Mouse (Mus musculus): ENCODE results near the gene Lmtk2.

The Lmtk2 gene

GRCm38 (mm10) chr5:144106130-144106510 lies 5.9 kb downstream of the Lmtk2 start:
- DNase-seq (ENCODE audit: inconsistent age in 2 of 2, low spot score in 1 of 2): peak in 1 of 2 experiments; percentile 38

- DNase-seq (ENCODE audit: inconsistent age in 2 of 2, low spot score in 1 of 2): peak in 1 of 2 experiments; percentile 44
Measured at GRCm38 (mm10) chr5:144109201-144109600, 9.0 kb downstream of the Lmtk2 start.

DNA sequence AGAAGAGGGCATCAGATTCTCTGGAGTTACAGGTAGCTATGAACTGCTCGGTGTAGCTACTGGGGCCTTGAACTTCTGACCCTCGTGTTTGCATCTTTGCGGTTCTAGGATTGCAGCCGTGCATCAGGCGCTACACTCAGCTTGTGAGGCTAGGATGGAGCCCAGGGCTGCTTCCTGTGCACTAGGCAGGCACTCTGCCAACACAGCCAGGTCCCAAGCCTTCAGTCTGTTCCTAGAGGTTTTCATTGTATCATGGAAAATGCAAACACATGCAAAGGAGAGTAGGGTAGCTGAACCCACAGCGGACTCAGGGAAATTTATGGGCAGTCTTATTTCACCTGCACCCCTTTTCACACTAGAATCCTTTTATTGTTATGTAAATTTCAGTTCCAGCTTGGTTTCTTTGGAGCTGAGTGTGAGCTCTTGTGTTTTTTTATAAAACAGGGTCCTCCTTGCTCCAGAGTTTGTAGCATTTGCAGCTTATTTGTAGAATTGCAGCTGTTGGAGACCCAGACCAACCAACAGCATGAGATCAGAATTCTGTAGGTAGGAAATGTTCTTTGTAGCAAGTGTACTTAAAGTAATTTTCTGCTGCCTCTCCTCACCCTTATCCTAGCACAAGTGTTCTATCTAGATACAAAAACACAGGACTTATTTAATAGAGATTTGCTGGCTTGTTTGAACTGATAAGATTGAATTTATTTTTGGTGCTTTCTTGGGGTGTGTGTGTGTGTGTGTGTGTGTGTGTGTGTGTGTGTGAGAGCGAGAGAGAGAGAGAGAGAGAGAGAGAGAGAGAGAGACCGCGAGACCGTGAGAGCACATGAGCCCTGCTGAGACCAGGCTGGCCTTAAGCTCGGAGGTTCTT lies 12.6 kb downstream of the Lmtk2 start:
- peak; percentile 24 to 36 for DNase-seq (ENCODE audit: inconsistent age in 2 of 2, low spot score in 1 of 2)

DNA sequence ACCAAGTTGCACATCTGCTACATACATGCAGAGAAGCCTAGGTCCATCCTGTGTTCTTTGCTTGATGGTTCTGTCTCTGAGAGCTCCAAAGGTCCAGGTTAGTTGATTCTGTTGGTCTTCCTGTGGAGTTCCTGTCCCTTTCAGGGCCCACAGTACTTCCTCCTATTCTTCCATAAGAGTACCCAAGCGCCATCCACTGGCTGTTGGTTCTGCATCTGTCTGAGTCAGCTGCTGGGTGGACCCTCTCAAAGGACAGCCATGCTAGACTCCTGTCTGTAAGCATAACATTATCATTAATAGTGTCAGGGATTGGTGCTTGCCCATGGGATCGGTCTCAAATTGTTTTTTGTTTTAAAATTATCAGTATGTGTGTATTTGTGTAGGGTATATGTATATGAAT lies 13.8 kb downstream of the Lmtk2 start:
- peak in 1 of 2 experiments; percentile 26 for DNase-seq (ENCODE audit: inconsistent age in 2 of 2, low spot score in 1 of 2)

GRCm38 (mm10) chr5:144114970-144115627 lies 14.9 kb downstream of the Lmtk2 start:
- DNase-seq (ENCODE audit: inconsistent age in 2 of 2, low spot score in 1 of 2): no peak

DNA sequence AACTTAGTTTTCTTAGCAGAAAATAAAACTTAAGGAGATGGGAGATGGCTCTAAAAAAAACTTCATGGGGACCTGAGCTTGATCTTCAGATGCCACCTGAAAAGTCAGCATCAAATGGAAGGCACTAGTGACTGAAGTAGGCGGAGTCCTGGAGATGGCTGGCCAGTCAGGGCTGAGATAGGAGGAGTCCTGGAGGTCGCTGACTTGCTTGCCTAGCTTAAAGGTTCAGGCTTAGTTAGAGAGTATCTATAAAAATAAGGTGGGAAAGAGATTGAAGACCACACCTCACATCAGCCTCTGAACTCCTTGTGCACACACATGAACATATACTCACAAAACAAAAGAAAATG lies 15.4 kb downstream of the Lmtk2 start:
- DNase-seq (ENCODE audit: inconsistent age in 2 of 2, low spot score in 1 of 2): no peak

DNA sequence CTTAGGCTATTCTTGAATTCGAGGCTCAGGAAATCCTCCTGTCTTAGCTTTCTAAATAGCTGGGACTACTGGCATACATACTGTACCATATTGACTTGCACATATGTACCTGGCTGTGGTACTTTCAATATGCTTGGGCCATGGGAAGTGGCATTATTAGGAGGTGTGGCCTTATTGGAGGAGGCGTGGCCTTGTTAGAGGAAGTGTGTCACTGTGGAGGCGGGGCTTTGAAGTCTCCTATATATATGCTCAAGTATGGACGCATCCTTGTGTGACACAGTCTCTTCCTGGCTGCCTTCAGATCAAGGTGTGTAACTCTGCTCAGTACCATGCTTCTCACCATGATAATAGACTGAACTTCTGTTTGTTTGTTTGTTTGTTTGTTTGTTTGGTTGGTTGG lies 18.0 kb downstream of the Lmtk2 start:
- no peak for DNase-seq (ENCODE audit: inconsistent age in 2 of 2, low spot score in 1 of 2)

GRCm38 (mm10) chr5:144119286-144119685 lies 19.1 kb downstream of the Lmtk2 start:
- no peak for DNase-seq (ENCODE audit: inconsistent age in 2 of 2, low spot score in 1 of 2)

GRCm38 (mm10) chr5:144121489-144121888 lies 21.3 kb downstream of the Lmtk2 start:
- no peak for DNase-seq (ENCODE audit: inconsistent age in 2 of 2, low spot score in 1 of 2)

GRCm38 (mm10) chr5:144125979-144126755 lies 25.9 kb downstream of the Lmtk2 start:
- peak in 1 of 2 experiments; percentile 73 for DNase-seq (ENCODE audit: inconsistent age in 2 of 2, low spot score in 1 of 2)

DNA sequence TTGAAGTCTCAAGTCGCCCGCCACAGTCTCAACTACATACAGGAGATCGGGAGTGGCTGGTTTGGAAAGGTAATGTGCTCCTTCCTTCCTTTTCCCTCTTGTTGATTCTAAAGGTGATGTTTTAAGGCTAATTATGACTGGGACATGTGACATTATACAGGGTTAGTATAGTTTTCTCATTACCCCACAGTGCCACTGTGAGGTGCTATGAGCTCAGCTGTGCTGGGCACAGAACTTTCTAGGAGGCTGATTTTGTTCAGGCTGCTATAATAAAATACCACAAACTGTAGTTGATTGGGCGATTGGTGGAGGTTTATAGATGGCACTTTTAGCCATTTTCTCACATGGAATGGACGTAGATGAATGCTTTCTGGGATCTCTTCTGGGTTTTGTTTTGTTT lies 43.3 kb downstream of the Lmtk2 start:
- DNase-seq (ENCODE audit: inconsistent age in 2 of 2, low spot score in 1 of 2): no peak

GRCm38 (mm10) chr5:144146898-144147297 lies 46.7 kb downstream of the Lmtk2 start:
- DNase-seq (ENCODE audit: inconsistent age in 2 of 2, low spot score in 1 of 2): no peak

DNA sequence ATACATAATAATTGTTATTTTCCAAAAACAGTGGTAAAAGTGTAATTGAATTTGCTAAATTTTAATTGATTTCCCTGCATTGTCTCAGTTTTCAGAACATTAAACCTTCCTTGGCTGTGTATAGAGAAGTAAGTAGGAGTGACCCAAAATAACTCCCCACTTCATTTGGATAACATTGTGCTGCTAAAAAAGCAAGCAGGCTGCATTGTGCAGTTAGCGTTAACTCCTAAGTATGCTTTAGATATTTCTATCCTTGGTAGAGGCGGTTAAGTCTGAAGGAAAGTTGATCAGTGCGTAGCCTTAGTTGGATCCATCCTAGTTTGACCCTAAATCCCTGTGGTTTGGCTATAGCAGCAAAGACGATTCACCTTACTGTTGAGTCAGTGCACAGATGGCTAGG lies 49.3 kb downstream of the Lmtk2 start:
- DNase-seq (ENCODE audit: inconsistent age in 2 of 2, low spot score in 1 of 2): no peak

DNA sequence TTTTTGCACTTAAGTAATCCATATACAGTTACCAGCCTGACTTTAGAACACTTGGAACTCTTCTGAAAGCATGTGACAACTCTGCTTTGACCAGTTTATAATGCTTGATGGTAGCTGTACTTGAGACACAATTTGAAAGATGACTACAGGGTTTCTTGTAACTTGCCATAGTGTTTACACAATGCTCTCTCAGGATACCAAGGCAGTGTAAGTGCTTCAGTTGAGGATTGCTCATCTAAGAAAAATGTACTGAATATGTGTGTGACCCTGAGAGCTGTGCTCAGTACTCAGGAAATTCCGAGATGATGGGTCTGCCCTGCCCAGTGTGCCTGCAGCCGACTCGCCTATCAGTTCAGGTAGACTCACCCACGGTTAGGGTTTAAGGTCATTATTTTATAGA lies 51.0 kb downstream of the Lmtk2 start:
- peak; percentile 49 to 62 for DNase-seq (ENCODE audit: inconsistent age in 2 of 2, low spot score in 1 of 2)

DNA sequence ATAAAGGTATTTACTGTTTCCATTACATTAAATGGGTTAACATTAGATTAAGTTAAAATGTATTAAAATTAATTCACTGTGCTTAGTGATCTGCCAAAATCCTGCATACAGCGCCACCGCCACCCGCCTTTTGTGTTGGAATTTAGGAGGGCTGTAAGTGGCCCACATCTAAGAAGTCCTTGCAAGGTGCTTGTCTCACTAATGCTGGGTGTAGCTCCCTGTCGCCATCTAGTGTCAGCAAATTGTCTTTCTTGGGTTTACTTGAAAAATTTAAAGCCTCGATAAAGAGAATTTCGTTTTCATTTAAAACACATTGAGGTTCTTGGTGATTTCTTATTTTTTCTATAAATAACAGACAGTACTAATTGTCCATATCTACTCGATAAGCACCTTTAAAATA lies 54.3 kb downstream of the Lmtk2 start:
- DNase-seq (ENCODE audit: inconsistent age in 2 of 2, low spot score in 1 of 2): peak; percentile 49 to 91

DNA sequence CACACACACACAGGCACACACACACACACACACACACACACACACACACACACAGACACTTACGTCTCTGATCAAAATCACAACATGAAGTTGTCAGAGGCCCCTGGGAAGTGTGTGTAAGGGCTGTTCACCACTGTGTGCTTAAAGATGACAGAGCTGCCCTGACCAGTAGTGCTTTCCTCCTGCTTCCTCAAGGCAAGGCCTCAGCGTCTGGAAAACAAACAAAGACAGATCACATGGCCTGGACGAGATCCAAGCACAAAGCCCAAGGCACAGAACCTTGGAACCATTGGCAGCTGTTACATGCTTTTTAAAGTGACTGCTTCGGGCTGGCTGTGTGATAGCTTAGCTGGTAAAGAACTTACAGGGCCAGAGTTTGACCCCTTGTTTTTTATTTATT lies 58.4 kb downstream of the Lmtk2 start:
- peak; percentile 87 to 96 for DNase-seq (ENCODE audit: inconsistent age in 2 of 2, low spot score in 1 of 2)

- DNase-seq (ENCODE audit: inconsistent age in 2 of 2, low spot score in 1 of 2): no peak
Measured at GRCm38 (mm10) chr5:144159137-144159536, 58.9 kb downstream of the Lmtk2 start.

DNA sequence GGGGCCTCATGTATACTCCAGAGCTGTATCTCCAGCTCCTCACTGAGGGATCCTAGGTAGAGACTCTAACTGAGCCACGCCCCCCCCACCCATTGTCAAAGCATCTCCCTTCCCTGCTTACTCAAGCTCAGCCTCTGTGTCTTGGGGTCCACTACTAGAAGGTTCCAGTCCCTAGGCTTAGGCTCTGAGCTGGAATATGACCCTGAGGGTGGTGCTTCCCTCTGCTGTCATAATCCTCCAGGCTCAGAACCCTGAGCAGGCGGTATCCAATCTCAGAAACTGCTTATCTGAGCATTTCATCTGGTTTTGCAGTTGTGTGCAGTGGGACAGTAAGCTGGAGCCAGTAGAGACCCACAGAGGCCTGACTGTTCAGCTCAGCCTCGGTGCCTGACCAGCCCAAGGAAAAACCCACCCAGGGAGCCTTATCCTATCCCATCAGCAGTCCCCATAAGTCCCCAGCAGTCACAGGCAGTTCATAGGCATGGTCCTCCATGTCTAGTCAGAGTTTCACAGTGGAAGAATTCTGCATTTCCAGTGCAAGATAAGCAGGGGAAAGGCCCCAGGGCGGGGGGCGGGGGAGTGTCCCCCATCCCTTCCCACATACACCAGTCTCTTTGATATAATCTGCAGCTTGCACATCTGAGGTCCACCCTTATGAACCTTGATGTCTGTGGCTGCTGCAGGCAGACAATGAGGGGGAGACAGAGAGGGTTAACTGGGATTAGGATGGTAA lies 62.0 kb downstream of the Lmtk2 start:
- DNase-seq (ENCODE audit: inconsistent age in 2 of 2, low spot score in 1 of 2): no peak

- no peak for DNase-seq (ENCODE audit: inconsistent age in 2 of 2, low spot score in 1 of 2)
Measured at GRCm38 (mm10) chr5:144162813-144163517, 62.7 kb downstream of the Lmtk2 start.

GRCm38 (mm10) chr5:144165756-144166155 lies 65.5 kb downstream of the Lmtk2 start:
- no peak for DNase-seq (ENCODE audit: inconsistent age in 2 of 2, low spot score in 1 of 2)
